23 mouse cellular contexts compared by ENCODE assay signal in the genomic region with DNA sequence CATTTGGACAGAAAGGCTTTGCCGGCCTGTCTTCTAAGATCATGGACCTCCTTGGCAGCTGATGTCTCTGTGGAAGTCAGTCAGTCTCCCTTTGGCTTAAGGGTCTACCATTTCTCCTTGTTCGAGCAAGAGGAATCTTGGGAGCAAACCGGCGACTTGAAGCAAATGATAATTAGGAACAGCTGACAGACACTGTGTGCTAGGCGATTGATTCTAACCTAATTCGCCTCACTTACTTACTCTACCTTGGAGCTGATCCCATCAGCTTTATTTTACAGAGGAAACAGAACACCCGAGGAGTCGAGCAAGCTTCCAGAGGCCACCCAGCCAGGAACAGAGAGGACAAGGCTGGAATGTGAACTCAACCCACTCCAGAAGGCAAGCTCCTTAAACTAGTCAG. TPM values are rescaled to one million over a fixed set of nuclear protein-coding genes. Genes with fewer than 3 reads are reported as not detected.
DNase-seq lines count a peak whose midpoint lies in the region; ATAC-seq and TF ChIP-seq lines count a peak whose summit lies in the region.
"Had no signal": no experiment of that assay in that cellular context is flagged by ENCODE, and none has a peak within 500 bp of the region (broad histone marks: within the 10 kb centered on the region; RNA-seq: fewer than 3 reads in every experiment).

No protein-coding gene starts in this region.

- H3K36me3 ChIP-seq in limb, embryonic 14.5 days (ENCODE audit: control insufficient read depth, insufficient read depth, low read length): no peaks in the 10 kb centered on the region
- no peaks in the 10 kb centered on the region for H3K36me3 ChIP-seq in limb, embryonic 10.5 days
- H3K36me3 ChIP-seq in testis, adult 2 months (ENCODE audit: control insufficient read depth, insufficient read depth, low read length): no peaks in the 10 kb centered on the region
- H3K36me3 ChIP-seq: forebrain, embryonic 12.5 days; limb, embryonic 13.5 days; lung, embryonic 15.5 days; midbrain, embryonic 10.5 days; neural tube, embryonic 15.5 days had no signal

- H3K9me3 ChIP-seq in limb, embryonic 14.5 days (ENCODE audit: control insufficient read depth, low read length): no peaks in the 10 kb centered on the region
- H3K9me3 ChIP-seq in limb, embryonic 10.5 days (replicated peaks): no peaks in the 10 kb centered on the region
- H3K9me3 ChIP-seq: forebrain, embryonic 12.5 days; limb, embryonic 13.5 days; lung, embryonic 15.5 days; midbrain, embryonic 10.5 days; neural tube, embryonic 15.5 days had no signal

- DNase-seq in gastrocnemius, adult 2 months: no peak
- no peak for DNase-seq in gastrocnemius, adult 8-10 months (ENCODE audit: low spot score in 2 of 2)
- DNase-seq in limb, embryonic 14.5 days (ENCODE audit: low spot score): no peak
- DNase-seq in limb, embryonic 10.5 days (ENCODE audit: low spot score): no peak
- DNase-seq in testis, postnatal 10 days (ENCODE audit: low spot score): no peak
- no peak for DNase-seq in Muller cell, postnatal 12 days (ENCODE audit: inconsistent ontology term)
- no peak for DNase-seq in adrenal gland, adult 2 months
- DNase-seq: adrenal gland, postnatal 36 days; cerebellum, adult 9-10 months; kidney, postnatal 25 days; layer of hippocampus, postnatal 36 days; lung, postnatal 4 days; right cerebral cortex, adult 18-20 months had no signal

- H3K9ac ChIP-seq in limb, embryonic 14.5 days (ENCODE audit: low read depth, low read length, severe bottlenecking): no peak overlapping the region
- H3K9ac ChIP-seq: forebrain, embryonic 12.5 days; limb, embryonic 13.5 days; lung, embryonic 15.5 days; neural tube, embryonic 15.5 days had no signal

- 21% methylated on average over 8 of the region's 8 CpGs for WGBS in limb, embryonic 14.5 days
- 41% methylated on average over 8 of the region's 8 CpGs for WGBS in limb, embryonic 10.5 days

- no peak for TF ChIP-seq CTCF in gastrocnemius, adult 2 months (IDR thresholded peaks at IDR 0.05)
- no peak for TF ChIP-seq CTCF in testis, adult 2 months (IDR thresholded peaks at IDR 0.05; ENCODE audit: control insufficient read depth, insufficient read depth, insufficient replicate concordance, low read depth, low read length)

- H3K4me3 ChIP-seq in gastrocnemius, adult 2 months: no peak overlapping the region
- no peak overlapping the region for H3K4me3 ChIP-seq in limb, embryonic 14.5 days (replicated peaks; ENCODE audit: low read length)
- H3K4me3 ChIP-seq in limb, embryonic 10.5 days: no peak overlapping the region
- H3K4me3 ChIP-seq in testis, adult 2 months (ENCODE audit: control insufficient read depth, low read depth, low read length): no peak overlapping the region
- H3K4me3 ChIP-seq: erythroblast, embryonic 14.5 days; forebrain, embryonic 12.5 days; layer of hippocampus, adult 2 months; limb, embryonic 13.5 days; lung, embryonic 15.5 days; midbrain, embryonic 10.5 days; neural tube, embryonic 15.5 days had no signal

- peaks cover 12% of the 10 kb centered on the region; the same call in 1 of the 2 replicates for H3K4me1 ChIP-seq in limb, embryonic 14.5 days (ENCODE audit: control insufficient read depth, insufficient read depth, low read length)
- peaks cover 21% of the 10 kb centered on the region for H3K4me1 ChIP-seq in limb, embryonic 10.5 days
- no peaks in the 10 kb centered on the region; the same call in 1 of the 2 replicates for H3K4me1 ChIP-seq in testis, adult 2 months (ENCODE audit: control insufficient read depth, insufficient read depth, low read length)

- peak; percentile 41; the same call in 1 of the 2 replicates for ATAC-seq in limb, embryonic 14.5 days (ENCODE audit: low FRiP score, low read depth)
- ATAC-seq: intestine, postnatal 0 days had no signal

- TF ChIP-seq POLR2A in limb, embryonic 14.5 days (IDR thresholded peaks at IDR 0.05; ENCODE audit: borderline replicate concordance, extremely low read depth, insufficient read depth, insufficient read length): no peak
- no peak for TF ChIP-seq POLR2A in testis, adult 2 months (IDR thresholded peaks at IDR 0.05; ENCODE audit: control insufficient read depth, low read depth, low read length)

- intact Hi-C loops in gastrocnemius, adult 2 months (cut with DNase I): no loop called here

- peak overlapping the region; percentile 82 for H3K27ac ChIP-seq in gastrocnemius, adult 2 months
- H3K27ac ChIP-seq in limb, embryonic 14.5 days (replicated peaks; ENCODE audit: low read depth, low read length): 0 out of 2 replicates have a peak overlapping the region, but pooled peaks have one; percentile 0
- no peak overlapping the region; the same call in none of the 2 replicates for H3K27ac ChIP-seq in limb, embryonic 10.5 days
- peak overlapping the region; percentile 10 for H3K27ac ChIP-seq in testis, adult 2 months (ENCODE audit: control insufficient read depth, insufficient read depth, low read depth, low read length)
- H3K27ac ChIP-seq: forebrain, embryonic 12.5 days; layer of hippocampus, adult 2 months; limb, embryonic 13.5 days; lung, embryonic 15.5 days; midbrain, embryonic 10.5 days; neural tube, embryonic 15.5 days; stomach, postnatal 0 days had no signal

- H3K4me2 ChIP-seq in limb, embryonic 14.5 days (replicated peaks; ENCODE audit: low read depth, low read length, severe bottlenecking): no peak overlapping the region
- H3K4me2 ChIP-seq: forebrain, embryonic 12.5 days; limb, embryonic 13.5 days; lung, embryonic 15.5 days; neural tube, embryonic 15.5 days had no signal

- no peaks in the 10 kb centered on the region for H3K27me3 ChIP-seq in limb, embryonic 14.5 days (ENCODE audit: control insufficient read depth, insufficient read depth, low read length)
- H3K27me3 ChIP-seq in limb, embryonic 10.5 days (ENCODE audit: low read depth, poor library complexity, severe bottlenecking): peaks cover 9% of the 10 kb centered on the region
- H3K27me3 ChIP-seq in testis, adult 2 months (ENCODE audit: control insufficient read depth, insufficient read depth, low read length): no peaks in the 10 kb centered on the region
- H3K27me3 ChIP-seq: neural tube, embryonic 15.5 days had no signal

RNA-seq across cellular contexts. Expression of gene Pik3cd, which starts 11.0 kb away (rescaled TPM):
- 1 to 10 TPM; 8.9 to 9.1 TPM for total RNA-seq in gastrocnemius, adult 2 months (2021)
- 10 to 100 TPM in 1 of 4 experiments, 1 to 10 TPM in 3; 7.9 to 10.6 (median 8.6) TPM for total RNA-seq in gastrocnemius, adult 8-10 months (2022)
- 5.7 and 6.1 TPM in 2 replicates for polyA plus RNA-seq in limb, embryonic 14.5 days (2012; rRNA removed)
- 5.1 and 5.9 TPM in 2 replicates for polyA plus RNA-seq in limb, embryonic 14.5 days (2014; fragmentation: Nextera tagmentation; extraction: Ambion mirVana)
- 2.7 and 3.4 TPM in 2 replicates for polyA plus RNA-seq in limb, embryonic 10.5 days (2016; fragmentation: Nextera tagmentation; extraction: Ambion mirVana)
- polyA plus RNA-seq in testis, adult 2 months (2012; rRNA removed): 27.7 and 28.5 TPM in 2 replicates
- total RNA-seq in adrenal gland, adult 2 months (2021): 1 to 10 TPM; 6.1 to 6.2 TPM
- 4.2 and 5.0 TPM in 2 replicates for polyA plus RNA-seq in adrenal gland, adult 2 months (2012; rRNA removed)

RNA-seq across cellular contexts. Expression of gene Tmem201, which starts 46.5 kb away (rescaled TPM):
- 10 to 100 TPM; 37.2 to 51.0 TPM for total RNA-seq in gastrocnemius, adult 2 months (2021)
- total RNA-seq in gastrocnemius, adult 8-10 months (2022): 10 to 100 TPM; 41.7 to 44.1 (median 42.9) TPM
- polyA plus RNA-seq in limb, embryonic 14.5 days (2012; rRNA removed): 59.3 and 80.2 TPM in 2 replicates
- 20.4 and 22.1 TPM in 2 replicates for polyA plus RNA-seq in limb, embryonic 14.5 days (2014; fragmentation: Nextera tagmentation; extraction: Ambion mirVana)
- 50.7 and 52.1 TPM in 2 replicates for polyA plus RNA-seq in limb, embryonic 10.5 days (2016; fragmentation: Nextera tagmentation; extraction: Ambion mirVana)
- 15.7 and 15.8 TPM in 2 replicates for polyA plus RNA-seq in testis, adult 2 months (2012; rRNA removed)
- total RNA-seq in adrenal gland, adult 2 months (2021): 10 to 100 TPM; 30.0 to 31.0 TPM
- 85.3 and 95.4 TPM in 2 replicates for polyA plus RNA-seq in adrenal gland, adult 2 months (2012; rRNA removed)
